Mouse (Mus musculus) midbrain, embryonic 10.5 days (tissue): ENCODE results near the gene Sort1. TPM values are rescaled to one million over a fixed set of nuclear protein-coding genes. Genes with fewer than 3 reads are reported as not detected.

ENCODE experiments used
- DNase-seq: peaks from one replicate; pipeline ENCODE4 v3.0.0-alpha.2; 2017; ENCODE audit warnings: low spot score
- H3K27ac ChIP-seq: fragments of 300-500 bp; sonication (generic); replicated peaks from 2 replicates; pipeline ENCODE4 v1.5.1; 2016; ENCODE audit warnings: mild to moderate bottlenecking
- H3K27me3 ChIP-seq: fragments of 300-500 bp; sonication (generic); 2 replicates; pipeline ENCODE4 v1.6.1; 2016; ENCODE audit warnings: low read depth, mild to moderate bottlenecking; ENCODE audit not compliant: poor library complexity, severe bottlenecking
- H3K36me3 ChIP-seq: fragments of 300-500 bp; sonication (generic); 2 replicates; pipeline ENCODE4 v1.6.1; 2016; ENCODE audit warnings: mild to moderate bottlenecking, moderate library complexity
- H3K4me1 ChIP-seq: fragments of 300-500 bp; sonication (generic); 2 replicates; pipeline ENCODE4 v1.6.1; 2016
- H3K4me3 ChIP-seq: fragments of 300-500 bp; sonication (generic); 2 replicates; pipeline ENCODE4 v1.5.1; 2016; ENCODE audit warnings: mild to moderate bottlenecking, moderate library complexity
- H3K9me3 ChIP-seq: fragments of 300-500 bp; sonication (generic); replicated peaks from 2 replicates; pipeline ENCODE4 v1.6.1; 2016; ENCODE audit warnings: mild to moderate bottlenecking
- WGBS: fragments of 180-500 bp; shearing (Covaris S2); methylation state at CpG from one replicate; pipeline ENCODE4 v1.1.7; 2016; 5-methylcytosine and 5-hydroxymethylcytosine counted together
- polyA plus RNA-seq: library from polyadenylated mRNA; unstranded; fragments of >200 nt; fragmentation: Nextera tagmentation; extraction: Ambion mirVana; gene quantifications from 2 replicates; pipeline ENCODE4 v1.2.1, GENCODE M21; 2016

Gene Sort1
- polyA plus RNA-seq, 1 experiment from 2014 or later: 10.8 TPM

DNA sequence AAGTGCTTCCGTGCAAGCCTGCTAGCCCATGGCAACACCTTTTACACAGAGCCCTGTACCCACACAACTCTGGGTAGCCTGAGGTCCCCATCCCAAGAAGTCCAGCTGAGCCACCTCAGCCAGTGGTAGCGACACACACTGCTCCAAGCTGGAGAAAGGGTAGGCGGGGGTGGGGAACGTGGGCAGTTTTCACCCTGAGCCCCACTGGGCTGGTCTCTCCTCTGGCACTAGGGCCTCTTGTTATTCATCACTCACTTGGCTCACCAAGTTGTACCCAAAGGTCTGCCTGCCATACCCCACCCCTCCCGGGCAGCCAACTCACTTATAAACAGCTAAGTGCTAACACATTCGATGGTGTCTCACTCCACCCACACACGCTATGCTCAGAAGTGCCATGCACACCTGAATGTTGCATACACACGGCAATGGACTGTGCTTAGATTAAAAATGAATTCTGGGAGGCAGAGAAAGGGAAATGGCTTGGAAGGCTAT, 124.7 kb downstream of the Sort1 start:
- Histone ChIP-seq H3K4me1 (peaks cover 100% of the 10 kb centered on the region), H3K4me3 (peak overlapping the region; percentile 97), H3K27ac (peak overlapping the region; percentile 99), H3K9me3 (peaks cover 13% of the 10 kb centered on the region), H3K36me3 (peaks cover 99% of the 10 kb centered on the region), H3K27me3 (no peaks in the 10 kb centered on the region)
- WGBS: 86% methylated on average over 8 of the region's 8 CpGs
- no peak for DNase-seq

GRCm38 (mm10) chr3:108409656-108410358, 125.9 kb downstream of the Sort1 start:
- peaks cover 99% of the 10 kb centered on the region for H3K4me1 ChIP-seq
- H3K27ac ChIP-seq: peak overlapping the region; percentile 99
- peaks cover 26% of the 10 kb centered on the region for H3K9me3 ChIP-seq
- H3K4me3 ChIP-seq: peak overlapping the region; percentile 97
- WGBS: 31% methylated on average over 8 of the region's 8 CpGs
- H3K36me3 ChIP-seq: peaks cover 99% of the 10 kb centered on the region
- DNase-seq: no peak
- H3K27me3 ChIP-seq: no peaks in the 10 kb centered on the region

- Histone ChIP-seq H3K27me3 (no peaks in the 10 kb centered on the region), H3K4me3 (peak overlapping the region; percentile 97), H3K27ac (peak overlapping the region; percentile 99), H3K36me3 (peaks cover 97% of the 10 kb centered on the region), H3K9me3 (peaks cover 26% of the 10 kb centered on the region), H3K4me1 (peaks cover 99% of the 10 kb centered on the region)
- WGBS: 7% methylated on average over 5 of the region's 5 CpGs
- peak; percentile 87 for DNase-seq
Measured at GRCm38 (mm10) chr3:108410359-108410714, 126.5 kb downstream of the Sort1 start.

Other genes with a start within 250 kb of the Sort1 start
- gene Gstm4, start 239.2 kb upstream of the Sort1 start, polyA plus RNA-seq: 12.4 and 14.1 TPM in 2 replicates
- 60.0 and 63.8 TPM in 2 replicates for gene Ampd2, start 197.4 kb upstream of the Sort1 start, polyA plus RNA-seq
- gene Gnat2, start 191.3 kb upstream of the Sort1 start, polyA plus RNA-seq: 0.72 and 1.5 TPM in 2 replicates
- gene Gnai3, start 137.9 kb upstream of the Sort1 start, polyA plus RNA-seq: 204 and 211 TPM in 2 replicates
- gene Gpr61, start 129.2 kb upstream of the Sort1 start, polyA plus RNA-seq: 0.33 and 0.41 TPM in 2 replicates
- gene Amigo1, start 97.7 kb upstream of the Sort1 start, polyA plus RNA-seq: 4.1 and 4.5 TPM in 2 replicates
- 4.9 and 5.0 TPM in 2 replicates for gene Cyb561d1, start 82.9 kb upstream of the Sort1 start, polyA plus RNA-seq
- 18.1 and 23.5 TPM in 2 replicates for gene Atxn7l2, start 73.1 kb upstream of the Sort1 start, polyA plus RNA-seq
- 0.42 and 0.88 TPM in 2 replicates for gene Sypl2, start 57.4 kb upstream of the Sort1 start, polyA plus RNA-seq
- gene Psma5, start 27.2 kb upstream of the Sort1 start, polyA plus RNA-seq: 299 and 349 TPM in 2 replicates
- gene Mybphl, start 80.8 kb downstream of the Sort1 start, polyA plus RNA-seq: 0.09 TPM in 1 of 2 replicates, not detected in the other
- gene Psrc1, start 99.8 kb downstream of the Sort1 start, polyA plus RNA-seq: 93.3 and 105 TPM in 2 replicates
- 53.7 and 67.5 TPM in 2 replicates for gene Celsr2, start 131.5 kb downstream of the Sort1 start, polyA plus RNA-seq
- gene Sars, start 161.1 kb downstream of the Sort1 start, polyA plus RNA-seq: 179 and 187 TPM in 2 replicates